9 mouse cellular contexts compared by ENCODE assay signal in the genomic region with DNA sequence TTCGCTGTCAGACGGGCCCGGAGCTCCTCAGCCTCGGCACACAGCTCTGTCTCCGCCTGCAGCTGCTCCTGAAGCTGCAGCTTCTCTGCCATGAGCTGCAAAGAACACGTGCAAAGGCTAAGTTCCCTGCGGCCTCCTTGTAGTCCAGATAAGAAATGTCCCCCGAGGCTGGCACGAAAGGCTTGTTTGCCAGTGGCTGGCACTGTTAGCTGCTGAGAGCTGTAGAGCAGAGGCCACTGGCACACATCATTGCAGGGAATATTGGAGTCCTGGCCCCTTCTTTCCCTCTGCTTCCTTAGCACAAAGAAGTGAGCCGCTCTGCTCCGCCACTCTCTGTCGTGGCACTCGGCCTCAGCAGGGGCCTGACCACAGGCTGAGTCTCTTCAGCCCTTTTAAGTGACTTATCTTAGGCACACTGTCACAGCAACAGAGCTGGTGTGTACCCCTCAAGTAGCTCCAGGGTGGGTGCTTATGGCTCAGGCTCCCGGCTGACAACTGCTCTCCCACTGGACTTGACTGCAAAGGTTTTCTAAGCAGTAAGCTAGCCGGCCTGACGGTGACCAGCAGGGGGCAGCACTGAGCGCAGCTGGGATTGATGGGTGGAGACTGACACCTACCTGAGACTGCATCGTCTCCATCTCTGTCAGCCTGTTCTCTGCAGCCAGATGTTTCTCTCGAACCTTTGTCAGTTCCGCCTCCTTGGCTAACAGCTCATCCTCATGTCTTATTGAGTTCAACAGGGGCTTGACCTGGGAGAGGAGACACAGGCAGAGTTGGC. TPM values are rescaled to one million over a fixed set of nuclear protein-coding genes. Genes with fewer than 3 reads are reported as not detected.
DNase-seq lines count a peak whose midpoint lies in the region; ATAC-seq and TF ChIP-seq lines count a peak whose summit lies in the region.
"Had no signal": no experiment of that assay in that cellular context is flagged by ENCODE, and none has a peak within 500 bp of the region (broad histone marks: within the 10 kb centered on the region; RNA-seq: fewer than 3 reads in every experiment).

No protein-coding gene starts in this region.

- H3K4me3 ChIP-seq in midbrain, embryonic 11.5 days (ENCODE audit: low read depth, low read length): no peak overlapping the region
- no peak overlapping the region for H3K4me3 ChIP-seq in midbrain, embryonic 15.5 days
- no peak overlapping the region for H3K4me3 ChIP-seq in limb, embryonic 14.5 days (replicated peaks; ENCODE audit: low read length)
- H3K4me3 ChIP-seq: embryonic facial prominence, embryonic 15.5 days had no signal

- H3K4me2 ChIP-seq in midbrain, embryonic 11.5 days: no peak overlapping the region
- no peak overlapping the region for H3K4me2 ChIP-seq in midbrain, embryonic 15.5 days
- no peak overlapping the region for H3K4me2 ChIP-seq in limb, embryonic 14.5 days (replicated peaks; ENCODE audit: low read depth, low read length, severe bottlenecking)
- H3K4me2 ChIP-seq: embryonic facial prominence, embryonic 15.5 days had no signal

- DNase-seq in midbrain, embryonic 11.5 days (ENCODE audit: low spot score, missing footprints): peak; percentile 98
- DNase-seq in cerebellum, adult 11-12 months: peak; percentile 75
- DNase-seq in forelimb bud, embryonic 11.5 days (ENCODE audit: low read depth, low spot score): peak; percentile 69
- peak; percentile 52 for DNase-seq in limb, embryonic 14.5 days (ENCODE audit: low spot score)
- peak; percentile 70 to 82 for DNase-seq in natural killer cell, adult 2 months (ENCODE audit: low spot score in 2 of 2)
- DNase-seq in testis, postnatal 14 days (ENCODE audit: low spot score): peak; percentile 61

- H3K27ac ChIP-seq in midbrain, embryonic 11.5 days (ENCODE audit: low read depth, low read length): no peak overlapping the region
- no peak overlapping the region for H3K27ac ChIP-seq in midbrain, embryonic 15.5 days
- H3K27ac ChIP-seq in limb, embryonic 14.5 days (replicated peaks; ENCODE audit: low read depth, low read length): no peak overlapping the region
- H3K27ac ChIP-seq: embryonic facial prominence, embryonic 15.5 days had no signal

- H3K4me1 ChIP-seq in midbrain, embryonic 11.5 days (ENCODE audit: control insufficient read depth, insufficient read depth, low read length): no peaks in the 10 kb centered on the region
- H3K4me1 ChIP-seq in midbrain, embryonic 15.5 days: no peaks in the 10 kb centered on the region
- H3K4me1 ChIP-seq in limb, embryonic 14.5 days (ENCODE audit: control insufficient read depth, insufficient read depth, low read length): no peaks in the 10 kb centered on the region
- H3K4me1 ChIP-seq: embryonic facial prominence, embryonic 15.5 days had no signal

- H3K27me3 ChIP-seq in midbrain, embryonic 11.5 days (ENCODE audit: control insufficient read depth, insufficient read depth, low read length): no peaks in the 10 kb centered on the region
- no peaks in the 10 kb centered on the region for H3K27me3 ChIP-seq in midbrain, embryonic 15.5 days (replicated peaks)
- no peaks in the 10 kb centered on the region for H3K27me3 ChIP-seq in limb, embryonic 14.5 days (ENCODE audit: control insufficient read depth, insufficient read depth, low read length)
- H3K27me3 ChIP-seq: embryonic facial prominence, embryonic 15.5 days had no signal

- peak; percentile 54; the same call in 1 of the 2 replicates for ATAC-seq in midbrain, embryonic 11.5 days (ENCODE audit: low FRiP score)
- no peak; the same call in 1 of the 2 replicates for ATAC-seq in midbrain, embryonic 15.5 days (replicated peaks)
- peak; percentile 75 for ATAC-seq in inflammation-experienced regulatory T-cells, adult 6 months
- no peak for ATAC-seq in limb, embryonic 14.5 days (ENCODE audit: low FRiP score, low read depth)

- no peak for TF ChIP-seq POLR2A in limb, embryonic 14.5 days (IDR thresholded peaks at IDR 0.05; ENCODE audit: borderline replicate concordance, extremely low read depth, insufficient read depth, insufficient read length)

- WGBS in midbrain, embryonic 11.5 days: 71% methylated on average over 20 of the region's 20 CpGs
- WGBS in midbrain, embryonic 15.5 days: 69% methylated on average over 20 of the region's 20 CpGs
- 69% methylated on average over 20 of the region's 20 CpGs for WGBS in limb, embryonic 14.5 days

- no peak overlapping the region for H3K9ac ChIP-seq in midbrain, embryonic 11.5 days (ENCODE audit: low read length)
- no peak overlapping the region for H3K9ac ChIP-seq in midbrain, embryonic 15.5 days
- no peak overlapping the region for H3K9ac ChIP-seq in limb, embryonic 14.5 days (ENCODE audit: low read depth, low read length, severe bottlenecking)
- H3K9ac ChIP-seq: embryonic facial prominence, embryonic 15.5 days had no signal

- peaks cover 11% of the 10 kb centered on the region for H3K36me3 ChIP-seq in midbrain, embryonic 11.5 days (ENCODE audit: control insufficient read depth, insufficient read depth, low read length)
- peaks cover 47% of the 10 kb centered on the region for H3K36me3 ChIP-seq in midbrain, embryonic 15.5 days (replicated peaks)
- H3K36me3 ChIP-seq in limb, embryonic 14.5 days (ENCODE audit: control insufficient read depth, insufficient read depth, low read length): peaks cover 97% of the 10 kb centered on the region

- H3K9me3 ChIP-seq in midbrain, embryonic 11.5 days (ENCODE audit: control insufficient read depth, low read length): no peaks in the 10 kb centered on the region
- no peaks in the 10 kb centered on the region for H3K9me3 ChIP-seq in midbrain, embryonic 15.5 days
- no peaks in the 10 kb centered on the region for H3K9me3 ChIP-seq in limb, embryonic 14.5 days (ENCODE audit: control insufficient read depth, low read length)
- H3K9me3 ChIP-seq: embryonic facial prominence, embryonic 15.5 days had no signal

RNA-seq across cellular contexts. Expression of gene Apol8, which starts 18.6 kb away (rescaled TPM):
- 0.11 and 0.34 TPM in 2 replicates for polyA plus RNA-seq in midbrain, embryonic 11.5 days (2014; fragmentation: Nextera tagmentation; extraction: Ambion mirVana)
- 0.18 and 0.23 TPM in 2 replicates for polyA plus RNA-seq in midbrain, embryonic 15.5 days (2015; fragmentation: Nextera tagmentation; extraction: Ambion mirVana)
- polyA plus RNA-seq in inflammation-experienced regulatory T-cells, adult 6 months (2017; shearing (Covaris generic)): 1 to 10 TPM in 1 of 3 experiments, not detected in 2; 1.2 TPM
- polyA plus RNA-seq in limb, embryonic 14.5 days (2012; rRNA removed): 0.14 and 0.19 TPM in 2 replicates
- not detected in 2 replicates for polyA plus RNA-seq in limb, embryonic 14.5 days (2014; fragmentation: Nextera tagmentation; extraction: Ambion mirVana)

RNA-seq across cellular contexts. Expression of gene Apol9b, which starts 46.5 kb away (rescaled TPM):
- polyA plus RNA-seq in midbrain, embryonic 11.5 days (2014; fragmentation: Nextera tagmentation; extraction: Ambion mirVana): not detected in 2 replicates
- polyA plus RNA-seq in midbrain, embryonic 15.5 days (2015; fragmentation: Nextera tagmentation; extraction: Ambion mirVana): not detected in 2 replicates
- 10 to 100 TPM in 2 of 3 experiments, 1 to 10 TPM in 1; 8.5 to 51.6 (median 42.3) TPM for polyA plus RNA-seq in inflammation-experienced regulatory T-cells, adult 6 months (2017; shearing (Covaris generic))
- polyA plus RNA-seq in limb, embryonic 14.5 days (2012; rRNA removed): 0.09 and 0.22 TPM in 2 replicates
- polyA plus RNA-seq in limb, embryonic 14.5 days (2014; fragmentation: Nextera tagmentation; extraction: Ambion mirVana): 0.12 TPM in 1 of 2 replicates, not detected in the other

Comparison
In these comparisons a context has a peak if more than half of its experiments do, and no peak if none do; other contexts are left out.
1. ATAC-seq: peak in midbrain, embryonic 11.5 days (single experiment) and inflammation-experienced regulatory T-cells, adult 6 months (single experiment); none in midbrain, embryonic 15.5 days (single experiment) and limb, embryonic 14.5 days (single experiment).
2. Peak in every context shown above with its lines, with median percentiles within 50 percentile points of each other: DNase-seq.